Mouse (Mus musculus): Measurements from ENCODE around the gene Hook2. TPM values are rescaled to one million over a fixed set of nuclear protein-coding genes. Genes with fewer than 3 reads are reported as not detected.

Gene Hook2
- polyA plus RNA-seq, 1 experiment from 2014 or later: 5.0 TPM

DNA sequence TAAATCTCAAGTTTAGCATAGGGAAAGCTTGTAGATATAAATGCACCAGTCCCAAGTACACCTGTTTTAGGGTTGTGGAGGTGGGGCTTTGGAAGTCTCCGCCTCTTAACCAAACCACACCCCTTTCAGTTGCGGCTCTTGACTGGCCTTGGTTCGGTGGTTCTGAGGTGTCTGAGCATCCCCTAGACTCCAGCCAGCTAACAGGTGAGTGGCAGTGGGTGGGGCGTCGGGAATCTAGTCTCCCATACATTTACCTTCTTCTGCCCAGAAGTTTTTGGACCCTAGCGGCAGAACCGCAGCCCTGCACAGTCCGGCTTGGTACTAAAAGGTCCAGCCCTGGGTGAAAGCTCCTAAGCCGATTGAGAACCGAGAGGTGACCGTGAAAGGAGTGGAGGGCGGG, 40.6 kb upstream of the Hook2 start:
- WGBS: 24% methylated on average over 12 of the region's 12 CpGs
- Histone ChIP-seq H3K27me3 (ENCODE audit: control insufficient read depth, insufficient read depth, low read length) (peaks cover 66% of the 10 kb centered on the region), H3K9ac (ENCODE audit: low read length) (no peak overlapping the region), H3K4me1 (ENCODE audit: control insufficient read depth in 2 of 2, insufficient read depth in 2 of 2, low read length in 2 of 2) (peaks cover 3 to 8% of the 10 kb centered on the region in 2 experiments; a peak in 2 of 4 replicates), H3K9me3 (ENCODE audit: control insufficient read depth, low read length) (no peaks in the 10 kb centered on the region), H3K36me3 (ENCODE audit: control insufficient read depth, insufficient read depth, low read length) (no peaks in the 10 kb centered on the region), H3K27ac (replicated peaks in 1 of 2; ENCODE audit: control insufficient read depth in 1 of 2, insufficient read depth in 1 of 2, low read depth in 2 of 2, low read length in 2 of 2) (no peak overlapping the region), H3K4me2 (ENCODE audit: low read length) (no peak overlapping the region), H3K4me3 (ENCODE audit: control insufficient read depth in 1 of 2, insufficient read depth in 1 of 2, low read depth in 1 of 2, low read length in 2 of 2) (no peak overlapping the region)
- ATAC-seq (ENCODE audit: insufficient number of reproducible peaks, insufficient read depth, low FRiP score, low read depth): no peak

DNA sequence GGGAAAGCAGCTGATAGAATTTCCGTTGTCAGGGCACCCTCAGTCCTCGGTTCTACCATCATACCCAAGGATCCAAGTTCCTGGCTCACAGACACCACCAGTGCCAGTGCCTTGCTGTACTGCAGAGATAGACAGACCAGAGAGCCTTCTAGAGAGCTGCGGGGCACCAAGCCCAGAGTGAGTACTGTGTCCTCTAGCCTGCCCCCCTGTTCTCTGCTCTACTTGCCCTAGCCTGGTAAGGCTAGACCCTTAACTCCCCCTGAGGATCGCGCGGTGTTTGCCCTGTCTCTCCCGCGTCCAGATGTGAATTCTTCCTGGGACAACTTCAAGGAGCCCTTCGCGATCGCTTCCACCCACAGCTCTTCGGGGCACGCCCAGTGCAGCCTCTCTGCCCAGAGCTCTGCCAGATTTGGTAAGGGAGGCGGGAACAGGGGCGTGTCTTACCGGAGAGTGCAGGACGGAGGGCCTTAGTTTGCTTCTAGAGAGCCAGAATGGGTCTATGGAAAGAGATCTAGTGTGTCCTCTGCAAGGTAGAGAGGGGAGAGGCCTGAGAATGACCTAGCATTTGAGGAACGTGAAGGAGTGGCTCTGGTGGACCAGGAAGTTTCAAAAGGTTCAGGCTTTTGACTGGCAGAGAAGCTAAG, 37.7 kb upstream of the Hook2 start:
- 0 out of 4 replicates have a peak overlapping the region, but pooled peaks of 1 of the 2 experiments have one; percentile 3 for H3K4me3 ChIP-seq (ENCODE audit: control insufficient read depth in 1 of 2, insufficient read depth in 1 of 2, low read depth in 1 of 2, low read length in 2 of 2)
- WGBS: 6% methylated on average over 18 of the region's 18 CpGs
- ATAC-seq (ENCODE audit: insufficient number of reproducible peaks, insufficient read depth, low FRiP score, low read depth): no peak
- H3K9ac ChIP-seq (ENCODE audit: low read length): no peak overlapping the region
- peaks cover 7% of the 10 kb centered on the region for H3K36me3 ChIP-seq (ENCODE audit: control insufficient read depth, insufficient read depth, low read length)
- no peaks in the 10 kb centered on the region for H3K9me3 ChIP-seq (ENCODE audit: control insufficient read depth, low read length)
- peaks cover 38% of the 10 kb centered on the region for H3K27me3 ChIP-seq (ENCODE audit: control insufficient read depth, insufficient read depth, low read length)
- no peak overlapping the region for H3K27ac ChIP-seq (replicated peaks in 1 of 2; ENCODE audit: control insufficient read depth in 1 of 2, insufficient read depth in 1 of 2, low read depth in 2 of 2, low read length in 2 of 2)
- H3K4me1 ChIP-seq (ENCODE audit: control insufficient read depth in 2 of 2, insufficient read depth in 2 of 2, low read length in 2 of 2): peaks cover 0 to 3% of the 10 kb centered on the region in 2 experiments; a peak in 1 of 4 replicates
- peak overlapping the region; percentile 31 for H3K4me2 ChIP-seq (ENCODE audit: low read length)

DNA sequence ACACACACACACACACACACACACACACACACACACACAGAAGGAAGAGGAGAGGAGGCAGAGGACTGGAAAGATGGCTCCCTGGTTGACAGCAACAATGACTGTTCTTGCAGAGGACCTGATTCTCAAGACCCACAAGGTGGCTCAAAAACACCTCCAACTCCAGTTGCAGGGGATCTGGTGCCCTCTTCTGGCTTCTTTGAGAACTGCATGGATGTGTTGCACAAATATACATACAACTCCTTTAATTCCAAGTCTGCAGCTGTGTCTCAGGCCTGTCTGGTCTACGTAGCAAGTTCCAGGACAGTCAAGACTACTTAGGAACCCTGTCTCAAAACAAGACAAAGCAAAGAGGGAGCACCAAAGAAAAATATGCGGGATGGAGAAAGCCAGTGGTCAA, 33.6 kb upstream of the Hook2 start:
- ATAC-seq (ENCODE audit: insufficient number of reproducible peaks, insufficient read depth, low FRiP score, low read depth): no peak
- Histone ChIP-seq H3K9me3 (ENCODE audit: control insufficient read depth, low read length) (no peaks in the 10 kb centered on the region), H3K27ac (replicated peaks in 1 of 2; ENCODE audit: control insufficient read depth in 1 of 2, insufficient read depth in 1 of 2, low read depth in 2 of 2, low read length in 2 of 2) (no peak overlapping the region), H3K36me3 (ENCODE audit: control insufficient read depth, insufficient read depth, low read length) (peaks cover 31% of the 10 kb centered on the region), H3K4me2 (ENCODE audit: low read length) (no peak overlapping the region), H3K4me3 (ENCODE audit: control insufficient read depth in 1 of 2, insufficient read depth in 1 of 2, low read depth in 1 of 2, low read length in 2 of 2) (no peak overlapping the region), H3K4me1 (ENCODE audit: control insufficient read depth in 2 of 2, insufficient read depth in 2 of 2, low read length in 2 of 2) (peaks cover 0 to 4% of the 10 kb centered on the region in 2 experiments; a peak in 1 of 4 replicates), H3K9ac (ENCODE audit: low read length) (no peak overlapping the region), H3K27me3 (ENCODE audit: control insufficient read depth, insufficient read depth, low read length) (peaks cover 9% of the 10 kb centered on the region)
- WGBS: 62% methylated on average over 2 of the region's 2 CpGs

DNA sequence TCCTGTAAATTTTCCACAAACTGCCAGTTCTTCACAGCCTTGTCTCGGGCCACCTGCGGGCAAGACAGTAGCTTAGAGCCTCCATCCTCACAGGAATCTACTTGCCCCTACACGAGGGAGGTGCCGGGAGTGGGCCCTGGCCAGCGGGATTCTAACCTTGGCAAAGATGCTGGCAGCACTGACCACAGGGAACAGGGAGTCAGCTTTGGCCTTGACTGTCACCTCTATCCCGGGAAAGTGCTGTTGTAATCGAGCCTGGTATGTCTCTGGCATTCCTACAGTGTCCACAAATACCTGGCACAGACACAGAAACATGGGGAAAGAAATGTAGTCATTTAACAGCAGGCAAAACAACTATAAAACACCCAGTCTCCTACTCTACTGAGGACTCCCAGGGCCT, 30.6 kb upstream of the Hook2 start:
- H3K4me3 ChIP-seq (ENCODE audit: control insufficient read depth in 1 of 2, insufficient read depth in 1 of 2, low read depth in 1 of 2, low read length in 2 of 2): no peak overlapping the region
- H3K4me1 ChIP-seq (ENCODE audit: control insufficient read depth in 2 of 2, insufficient read depth in 2 of 2, low read length in 2 of 2): peaks cover 1 to 2% of the 10 kb centered on the region in 2 experiments; a peak in 3 of 4 replicates
- 74% methylated on average over 7 of the region's 7 CpGs for WGBS
- no peak overlapping the region for H3K9ac ChIP-seq (ENCODE audit: low read length)
- H3K27ac ChIP-seq (replicated peaks in 1 of 2; ENCODE audit: control insufficient read depth in 1 of 2, insufficient read depth in 1 of 2, low read depth in 2 of 2, low read length in 2 of 2): no peak overlapping the region
- no peak for ATAC-seq (ENCODE audit: insufficient number of reproducible peaks, insufficient read depth, low FRiP score, low read depth)
- no peak overlapping the region for H3K4me2 ChIP-seq (ENCODE audit: low read length)
- no peaks in the 10 kb centered on the region for H3K9me3 ChIP-seq (ENCODE audit: control insufficient read depth, low read length)
- peaks cover 31% of the 10 kb centered on the region for H3K36me3 ChIP-seq (ENCODE audit: control insufficient read depth, insufficient read depth, low read length)
- no peaks in the 10 kb centered on the region for H3K27me3 ChIP-seq (ENCODE audit: control insufficient read depth, insufficient read depth, low read length)

DNA sequence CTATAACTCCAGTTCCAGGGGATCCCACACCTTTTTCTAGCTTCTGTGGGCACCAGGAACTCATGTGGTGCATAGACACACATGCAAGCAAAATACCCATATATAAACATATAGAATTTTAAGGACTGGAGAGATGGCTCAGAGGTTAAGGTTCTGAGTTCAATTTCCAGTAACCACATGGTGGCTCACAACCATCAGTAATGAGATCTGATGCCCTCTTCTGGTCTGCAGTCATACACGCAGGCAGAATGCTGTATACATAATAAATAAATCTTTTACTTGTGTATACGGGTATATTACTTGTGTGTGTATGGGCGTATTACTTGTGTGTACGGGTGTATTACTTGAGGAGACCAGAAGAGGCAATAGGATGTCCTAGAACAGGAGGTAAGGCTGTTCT, 26.5 kb upstream of the Hook2 start:
- H3K27me3 ChIP-seq (ENCODE audit: control insufficient read depth, insufficient read depth, low read length): no peaks in the 10 kb centered on the region
- no peak for ATAC-seq (ENCODE audit: insufficient number of reproducible peaks, insufficient read depth, low FRiP score, low read depth)
- 89% methylated on average over 4 of the region's 4 CpGs for WGBS
- H3K27ac ChIP-seq (replicated peaks in 1 of 2; ENCODE audit: control insufficient read depth in 1 of 2, insufficient read depth in 1 of 2, low read depth in 2 of 2, low read length in 2 of 2): no peak overlapping the region
- H3K9ac ChIP-seq (ENCODE audit: low read length): no peak overlapping the region
- H3K36me3 ChIP-seq (ENCODE audit: control insufficient read depth, insufficient read depth, low read length): peaks cover 17% of the 10 kb centered on the region; the same call in 1 of the 2 replicates
- peaks cover 13 to 26% of the 10 kb centered on the region in 2 experiments for H3K4me1 ChIP-seq (ENCODE audit: control insufficient read depth in 2 of 2, insufficient read depth in 2 of 2, low read length in 2 of 2)
- no peaks in the 10 kb centered on the region for H3K9me3 ChIP-seq (ENCODE audit: control insufficient read depth, low read length)
- no peak overlapping the region for H3K4me2 ChIP-seq (ENCODE audit: low read length)
- H3K4me3 ChIP-seq (ENCODE audit: control insufficient read depth in 1 of 2, insufficient read depth in 1 of 2, low read depth in 1 of 2, low read length in 2 of 2): no peak overlapping the region

- under 1% methylated on average over 41 of the region's 41 CpGs for WGBS
- Histone ChIP-seq H3K27ac (replicated peaks in 1 of 2; ENCODE audit: control insufficient read depth in 1 of 2, insufficient read depth in 1 of 2, low read depth in 2 of 2, low read length in 2 of 2) (peak overlapping the region; percentile 54 to 62), H3K4me2 (ENCODE audit: low read length) (peak overlapping the region; percentile 98), H3K36me3 (ENCODE audit: control insufficient read depth, insufficient read depth, low read length) (peaks cover 8% of the 10 kb centered on the region), H3K9ac (ENCODE audit: low read length) (peak overlapping the region; percentile 79), H3K27me3 (ENCODE audit: control insufficient read depth, insufficient read depth, low read length) (no peaks in the 10 kb centered on the region), H3K4me1 (ENCODE audit: control insufficient read depth in 2 of 2, insufficient read depth in 2 of 2, low read length in 2 of 2) (peaks cover 17 to 31% of the 10 kb centered on the region in 2 experiments), H3K9me3 (ENCODE audit: control insufficient read depth, low read length) (no peaks in the 10 kb centered on the region), H3K4me3 (ENCODE audit: control insufficient read depth in 1 of 2, insufficient read depth in 1 of 2, low read depth in 1 of 2, low read length in 2 of 2) (peak overlapping the region; percentile 63 to 74)
- peak; percentile 85 for ATAC-seq (ENCODE audit: insufficient number of reproducible peaks, insufficient read depth, low FRiP score, low read depth)
Measured at GRCm38 (mm10) chr8:84965731-84966291, 24.6 kb upstream of the Hook2 start.

GRCm38 (mm10) chr8:84966603-84967002, 23.8 kb upstream of the Hook2 start:
- 38% methylated on average over 3 of the region's 3 CpGs for WGBS
- Histone ChIP-seq H3K9ac (ENCODE audit: low read length) (no peak overlapping the region), H3K36me3 (ENCODE audit: control insufficient read depth, insufficient read depth, low read length) (peaks cover 11% of the 10 kb centered on the region), H3K9me3 (ENCODE audit: control insufficient read depth, low read length) (no peaks in the 10 kb centered on the region), H3K4me2 (ENCODE audit: low read length) (peak overlapping the region; percentile 98), H3K4me1 (ENCODE audit: control insufficient read depth in 2 of 2, insufficient read depth in 2 of 2, low read length in 2 of 2) (peaks cover 19 to 34% of the 10 kb centered on the region in 2 experiments), H3K27me3 (ENCODE audit: control insufficient read depth, insufficient read depth, low read length) (no peaks in the 10 kb centered on the region), H3K4me3 (ENCODE audit: control insufficient read depth in 1 of 2, insufficient read depth in 1 of 2, low read depth in 1 of 2, low read length in 2 of 2) (no peak overlapping the region), H3K27ac (replicated peaks in 1 of 2; ENCODE audit: control insufficient read depth in 1 of 2, insufficient read depth in 1 of 2, low read depth in 2 of 2, low read length in 2 of 2) (peak overlapping the region; percentile 37 to 59; a peak in 2 of 4 replicates)
- no peak for ATAC-seq (ENCODE audit: insufficient number of reproducible peaks, insufficient read depth, low FRiP score, low read depth)

All from heart, embryonic 14.5 days (tissue).